8 mouse cellular contexts compared by ENCODE assay signal in genomic region chr17:5492746-5493160, GRCm38 (mm10). TPM values are rescaled to one million over a fixed set of nuclear protein-coding genes. Genes with fewer than 3 reads are reported as not detected.
DNase-seq lines count a peak whose midpoint lies in the region; ATAC-seq and TF ChIP-seq lines count a peak whose summit lies in the region.

No protein-coding gene starts in this region.

- H3K27ac ChIP-seq in bone marrow, adult 2 months (ENCODE audit: control insufficient read depth, insufficient read depth, low read depth, low read length, poor library complexity) = peak overlapping the region; percentile 97
- H3K27ac ChIP-seq in heart, embryonic 16.5 days (ENCODE audit: low read length) = peak overlapping the region; percentile 84
- peak overlapping the region; percentile 99 for H3K27ac ChIP-seq in liver, embryonic 16.5 days (ENCODE audit: low read length)

- no peak for TF ChIP-seq POLR2A in bone marrow, adult 2 months (IDR thresholded peaks at IDR 0.05; ENCODE audit: borderline replicate concordance, control insufficient read depth, low read depth, low read length)

- DNase-seq in kidney, postnatal 25 days = peak; percentile 48 to 77
- DNase-seq in kidney, postnatal 10 days = no peak
- DNase-seq in right cerebral cortex, postnatal 25 days = no peak
- no peak for DNase-seq in frontal cortex, adult 2 months (ENCODE audit: extremely low spot score in 1 of 2, low spot score in 1 of 2)
- no peak for DNase-seq in left cerebral cortex, postnatal 36 days (ENCODE audit: low spot score in 2 of 2)

- H3K9ac ChIP-seq in heart, embryonic 16.5 days (ENCODE audit: low read length) = peak overlapping the region; percentile 76
- H3K9ac ChIP-seq in liver, embryonic 16.5 days (ENCODE audit: low read depth, low read length) = peak overlapping the region; percentile 96

- no peaks in the 10 kb centered on the region; the same call in none of the 2 replicates for H3K4me1 ChIP-seq in bone marrow, adult 2 months (ENCODE audit: control insufficient read depth, insufficient read depth, low read length)
- H3K4me1 ChIP-seq in heart, embryonic 16.5 days (ENCODE audit: control insufficient read depth, insufficient read depth, low read length) = peaks cover 12% of the 10 kb centered on the region
- H3K4me1 ChIP-seq in liver, embryonic 16.5 days (ENCODE audit: control insufficient read depth, low read depth, low read length) = peaks cover 28% of the 10 kb centered on the region

- intact Hi-C loops in left cerebral cortex, postnatal 36 days (cut with DNase I) = loop anchor here (2.0 to 5.0 kb wide), 4 partner anchors 38 to 260 kb away; no protein-coding TSS in a partner anchor

- peaks cover 5% of the 10 kb centered on the region for H3K27me3 ChIP-seq in heart, embryonic 16.5 days (ENCODE audit: control insufficient read depth, insufficient read depth, low read length)
- H3K27me3 ChIP-seq in liver, embryonic 16.5 days (ENCODE audit: control insufficient read depth, insufficient read depth, low read depth, low read length) = no peaks in the 10 kb centered on the region

- H3K4me2 ChIP-seq in heart, embryonic 16.5 days (ENCODE audit: low read depth, low read length) = peak overlapping the region; percentile 92
- peak overlapping the region; percentile 83 for H3K4me2 ChIP-seq in liver, embryonic 16.5 days (ENCODE audit: low read depth, low read length)

- H3K9me3 ChIP-seq in heart, embryonic 16.5 days (replicated peaks; ENCODE audit: control insufficient read depth, low read length) = no peaks in the 10 kb centered on the region
- H3K9me3 ChIP-seq in liver, embryonic 16.5 days (replicated peaks; ENCODE audit: control insufficient read depth, low read length) = no peaks in the 10 kb centered on the region

- H3K36me3 ChIP-seq in heart, embryonic 16.5 days (ENCODE audit: control insufficient read depth, insufficient read depth) = no peaks in the 10 kb centered on the region
- H3K36me3 ChIP-seq in liver, embryonic 16.5 days (ENCODE audit: control insufficient read depth, insufficient read depth) = no peaks in the 10 kb centered on the region; the same call in 1 of the 2 replicates

- H3K4me3 ChIP-seq in bone marrow, adult 2 months (replicated peaks; ENCODE audit: control insufficient read depth, low read depth, low read length) = peak overlapping the region; percentile 93
- H3K4me3 ChIP-seq in heart, embryonic 16.5 days (ENCODE audit: low read length) = peak overlapping the region; percentile 69
- peak overlapping the region; percentile 82 for H3K4me3 ChIP-seq in liver, embryonic 16.5 days (ENCODE audit: low read depth, low read length)

- peak; percentile 24 for ATAC-seq in heart, embryonic 16.5 days (replicated peaks; ENCODE audit: extremely low read depth, insufficient read depth, low FRiP score)
- peak; percentile 58 for ATAC-seq in liver, embryonic 16.5 days (ENCODE audit: low read depth)

- under 1% methylated on average over 48 of the region's 48 CpGs for WGBS in bone marrow, adult 2 months
- WGBS in heart, embryonic 16.5 days = under 1% methylated on average over 47 of the region's 48 CpGs
- 0% methylated on average over 48 of the region's 48 CpGs for WGBS in liver, embryonic 16.5 days (ENCODE audit: insufficient replicate concordance)

- no peak for TF ChIP-seq CTCF in bone marrow, adult 2 months (IDR thresholded peaks at IDR 0.05; ENCODE audit: control insufficient read depth, insufficient read depth, low read length)

RNA-seq across cellular contexts. Expression of gene Zdhhc14, which starts 0.4 kb away (rescaled TPM):
- polyA plus RNA-seq in bone marrow, adult 2 months (2011; ENCODE audit: insufficient read depth, insufficient read length, low replicate concordance, missing spikeins) = 14.1 and 22.3 TPM in 2 replicates
- polyA plus RNA-seq in heart, embryonic 16.5 days (2015; fragmentation: Nextera tagmentation; extraction: Ambion mirVana) = 1.3 TPM in 2 replicates
- polyA plus RNA-seq in liver, embryonic 16.5 days (2015; fragmentation: Nextera tagmentation; extraction: Ambion mirVana) = 2.0 and 3.0 TPM in 2 replicates
- 13.1 and 19.0 TPM in 2 replicates for polyA plus RNA-seq in frontal cortex, adult 2 months (2012; rRNA removed)
- 10 to 100 TPM; 38.3 to 56.1 TPM for total RNA-seq in left cerebral cortex, postnatal 36 days (2021)

RNA-seq across cellular contexts. Expression of gene Tmem242, which starts 52.7 kb away (rescaled TPM):
- 22.8 and 33.6 TPM in 2 replicates for polyA plus RNA-seq in bone marrow, adult 2 months (2011; ENCODE audit: insufficient read depth, insufficient read length, low replicate concordance, missing spikeins)
- 123 and 126 TPM in 2 replicates for polyA plus RNA-seq in heart, embryonic 16.5 days (2015; fragmentation: Nextera tagmentation; extraction: Ambion mirVana)
- 39.4 and 43.0 TPM in 2 replicates for polyA plus RNA-seq in liver, embryonic 16.5 days (2015; fragmentation: Nextera tagmentation; extraction: Ambion mirVana)
- polyA plus RNA-seq in frontal cortex, adult 2 months (2012; rRNA removed) = 40.9 and 41.2 TPM in 2 replicates
- 10 to 100 TPM; 91.3 to 94.5 TPM for total RNA-seq in left cerebral cortex, postnatal 36 days (2021)

Comparison
In these comparisons a context has a peak if more than half of its experiments do, and no peak if none do; other contexts are left out.
1. DNase-seq: peak in kidney, postnatal 25 days (2 of 2); none in kidney, postnatal 10 days (single experiment), right cerebral cortex, postnatal 25 days (single experiment), frontal cortex, adult 2 months (0 of 2) and left cerebral cortex, postnatal 36 days (0 of 2).
2. Peak in every context shown above with its lines, with median percentiles within 50 percentile points of each other: H3K27ac ChIP-seq and H3K4me3 ChIP-seq.